Mouse (Mus musculus) heart, embryonic 13.5 days (tissue): ENCODE data around the gene Cep41. TPM values are rescaled to one million over a fixed set of nuclear protein-coding genes. Genes with fewer than 3 reads are reported as not detected.

ENCODE experiments used
- ATAC-seq: fragments of 200-750 bp; cut with Nextera tagmentation; 2 replicates; pipeline ENCODE4 v1.8.0; 2017; ENCODE audit warnings: moderate TSS enrichment; ENCODE audit not compliant: insufficient number of reproducible peaks, low FRiP score, low TSS enrichment; ENCODE audit errors: extremely low read depth
- H3K27ac ChIP-seq: fragments of 300-500 bp; sonication (generic); replicated peaks from 2 replicates; pipeline ENCODE4 v1.5.1; 2015; ENCODE audit warnings: moderate library complexity, mild to moderate bottlenecking, inconsistent platforms
- H3K27me3 ChIP-seq: fragments of 300-500 bp; sonication (generic); replicated peaks from 2 replicates; pipeline ENCODE4 v1.6.1; 2015; ENCODE audit warnings: mild to moderate bottlenecking, inconsistent platforms
- H3K36me3 ChIP-seq: fragments of 300-500 bp; sonication (generic); 2 replicates; pipeline ENCODE4 v1.6.1; 2015; ENCODE audit warnings: mild to moderate bottlenecking, inconsistent platforms
- H3K4me1 ChIP-seq: fragments of 300-500 bp; sonication (generic); 2 replicates; pipeline ENCODE4 v1.6.1; 2015; ENCODE audit warnings: inconsistent platforms
- H3K4me2 ChIP-seq: fragments of 300-500 bp; sonication (generic); 2 replicates; pipeline ENCODE4 v1.6.1; 2015; ENCODE audit warnings: inconsistent platforms, mild to moderate bottlenecking, moderate library complexity
- H3K4me3 ChIP-seq: fragments of 300-500 bp; sonication (generic); 2 replicates; pipeline ENCODE4 v1.5.1; 2015; ENCODE audit warnings: moderate library complexity, mild to moderate bottlenecking, inconsistent platforms
- H3K9ac ChIP-seq: fragments of 300-500 bp; sonication (generic); 2 replicates; pipeline ENCODE4 v1.6.1; 2015; ENCODE audit warnings: inconsistent platforms, mild to moderate bottlenecking, moderate library complexity
- H3K9me3 ChIP-seq: fragments of 300-500 bp; sonication (generic); 2 replicates; pipeline ENCODE4 v1.6.1; 2016; ENCODE audit warnings: inconsistent platforms
- WGBS: fragments of 180-500 bp; shearing (Covaris S2); methylation state at CpG from one replicate; pipeline ENCODE4 v1.1.7; 2015; ENCODE audit warnings: mixed read lengths; 5-methylcytosine and 5-hydroxymethylcytosine counted together
- polyA plus RNA-seq: library from polyadenylated mRNA; unstranded; fragments of >200 nt; fragmentation: Nextera tagmentation; extraction: Ambion mirVana; gene quantifications from 2 replicates; pipeline ENCODE4 v1.2.1, GENCODE M21; 2015

The Cep41 gene
- 11.0 and 12.2 TPM in 2 replicates for polyA plus RNA-seq

- under 1% methylated on average over 52 of the region's 52 CpGs for WGBS
- H3K9ac ChIP-seq, result peak within 1 kb of the TSS; percentile 77
- peak; percentile 89 for ATAC-seq
Observed at GRCm38 (mm10) chr6:30693350-30693991, at the start of gene Cep41. Cep41 (minus strand) TSS chr6:30693749.

GRCm38 (mm10) chr6:30739177-30739747 lies 45.7 kb upstream of the Cep41 start:
- Histone ChIP-seq H3K27me3 (no peaks in the 10 kb centered on the region), H3K27ac (peak overlapping the region; percentile 89), H3K9me3 (peaks cover 55% of the 10 kb centered on the region), H3K4me2 (peak overlapping the region; percentile 79), H3K4me3 (peak overlapping the region; percentile 69), H3K36me3 (peaks cover 56% of the 10 kb centered on the region), H3K9ac (peak overlapping the region; percentile 87), H3K4me1 (peaks cover 2% of the 10 kb centered on the region; the same call in 1 of the 2 replicates)
- no peak for ATAC-seq
- 44% methylated on average over 10 of the region's 10 CpGs for WGBS

More at GRCm38 (mm10) chr6:30693350-30693991, at the start of gene Cep41:
- H3K36me3 ChIP-seq, result no peaks in the 10 kb centered on the region
- H3K4me2 ChIP-seq, result peak within 1 kb of the TSS; percentile 75
- peak within 1 kb of the TSS; percentile 85 for H3K27ac ChIP-seq
- no peaks in the 10 kb centered on the region for H3K27me3 ChIP-seq
- peak within 1 kb of the TSS; percentile 58 for H3K4me3 ChIP-seq
- H3K4me1 ChIP-seq, result peaks cover 30% of the 10 kb centered on the region
- H3K9me3 ChIP-seq, result no peaks in the 10 kb centered on the region

GRCm38 (mm10) chr6:30738464-30739006 lies 45.0 kb upstream of the Cep41 start:
- Histone ChIP-seq H3K4me2 (peak overlapping the region; percentile 79), H3K27me3 (no peaks in the 10 kb centered on the region), H3K9me3 (peaks cover 58% of the 10 kb centered on the region), H3K27ac (peak overlapping the region; percentile 89), H3K9ac (peak overlapping the region; percentile 87), H3K36me3 (peaks cover 49% of the 10 kb centered on the region), H3K4me3 (peak overlapping the region; percentile 69), H3K4me1 (peaks cover 9% of the 10 kb centered on the region)
- ATAC-seq, result no peak
- WGBS, result 45% methylated on average over 20 of the region's 20 CpGs

- Histone ChIP-seq H3K36me3 (peaks cover 41% of the 10 kb centered on the region), H3K4me1 (peaks cover 17% of the 10 kb centered on the region), H3K4me2 (peak overlapping the region; percentile 79), H3K9ac (peak overlapping the region; percentile 87), H3K27me3 (no peaks in the 10 kb centered on the region), H3K27ac (peak overlapping the region; percentile 89), H3K9me3 (peaks cover 58% of the 10 kb centered on the region), H3K4me3 (peak overlapping the region; percentile 69)
- WGBS, result 55% methylated on average over 66 of the region's 66 CpGs
- no peak; the same call in 1 of the 2 replicates for ATAC-seq
Observed at GRCm38 (mm10) chr6:30737548-30738463, 44.3 kb upstream of the Cep41 start.

- peaks cover 19% of the 10 kb centered on the region for H3K4me1 ChIP-seq
- peak overlapping the region; percentile 69 for H3K4me3 ChIP-seq
- peak overlapping the region; percentile 79 for H3K4me2 ChIP-seq
- peaks cover 58% of the 10 kb centered on the region for H3K9me3 ChIP-seq
- ATAC-seq, result 0 out of 2 replicates have a peak, but pooled peaks have one; percentile 7
- peak overlapping the region; percentile 71 for H3K9ac ChIP-seq
- H3K27ac ChIP-seq, result peak overlapping the region; percentile 85
- H3K27me3 ChIP-seq, result no peaks in the 10 kb centered on the region
- WGBS, result 52% methylated on average over 29 of the region's 29 CpGs
- peaks cover 33% of the 10 kb centered on the region for H3K36me3 ChIP-seq
Observed at GRCm38 (mm10) chr6:30736864-30737547, 43.5 kb upstream of the Cep41 start.

GRCm38 (mm10) chr6:30736372-30736762 lies 42.8 kb upstream of the Cep41 start:
- Histone ChIP-seq H3K27me3 (no peaks in the 10 kb centered on the region), H3K9ac (0 out of 2 replicates have a peak overlapping the region, but pooled peaks have one; percentile 50), H3K4me2 (peak overlapping the region; percentile 79), H3K36me3 (peaks cover 30% of the 10 kb centered on the region), H3K27ac (peak overlapping the region; percentile 85), H3K9me3 (peaks cover 58% of the 10 kb centered on the region), H3K4me1 (peaks cover 19% of the 10 kb centered on the region), H3K4me3 (peak overlapping the region; percentile 69)
- no peak for ATAC-seq
- 48% methylated on average over 13 of the region's 13 CpGs for WGBS

- ATAC-seq, result no peak
- Histone ChIP-seq H3K27me3 (no peaks in the 10 kb centered on the region), H3K4me1 (peaks cover 19% of the 10 kb centered on the region), H3K9me3 (peaks cover 58% of the 10 kb centered on the region), H3K4me2 (peak overlapping the region; percentile 79), H3K9ac (peak overlapping the region; percentile 79), H3K27ac (peak overlapping the region; percentile 85), H3K4me3 (peak overlapping the region; percentile 69), H3K36me3 (peaks cover 26% of the 10 kb centered on the region)
- 44% methylated on average over 15 of the region's 15 CpGs for WGBS
Observed at GRCm38 (mm10) chr6:30735728-30736371, 42.3 kb upstream of the Cep41 start.

- Histone ChIP-seq H3K27me3 (no peaks in the 10 kb centered on the region), H3K9ac (peak overlapping the region; percentile 79), H3K9me3 (peaks cover 57% of the 10 kb centered on the region), H3K4me1 (peaks cover 25% of the 10 kb centered on the region), H3K4me2 (peak overlapping the region; percentile 79), H3K27ac (peak overlapping the region; percentile 85), H3K4me3 (peak overlapping the region; percentile 69), H3K36me3 (peaks cover 19% of the 10 kb centered on the region)
- whole genome bisulfite sequencing, result 45% methylated on average over 22 of the region's 22 CpGs
- ATAC-seq, result no peak
Observed at GRCm38 (mm10) chr6:30734988-30735727, 41.6 kb upstream of the Cep41 start.

- H3K4me1 ChIP-seq, result peaks cover 32% of the 10 kb centered on the region
- H3K4me2 ChIP-seq, result peak overlapping the region; percentile 79
- peaks cover 50% of the 10 kb centered on the region for H3K9me3 ChIP-seq
- 0 out of 2 replicates have a peak overlapping the region, but pooled peaks have one; percentile 79 for H3K9ac ChIP-seq
- H3K27ac ChIP-seq, result peak overlapping the region; percentile 85
- peaks cover 15% of the 10 kb centered on the region; the same call in 1 of the 2 replicates for H3K36me3 ChIP-seq
- no peak for ATAC-seq
- H3K27me3 ChIP-seq, result no peaks in the 10 kb centered on the region
- no peak overlapping the region for H3K4me3 ChIP-seq
- 66% methylated on average over 6 of the region's 6 CpGs for WGBS
Observed at GRCm38 (mm10) chr6:30734465-30734864, 40.9 kb upstream of the Cep41 start.
